ENCODE assay signal across 11 mouse cellular contexts in genomic region chr1:74282896-74283625, GRCm38 (mm10). TPM values are rescaled to one million over a fixed set of nuclear protein-coding genes. Genes with fewer than 3 reads are reported as not detected.
DNase-seq lines count a peak whose midpoint lies in the region; ATAC-seq and TF ChIP-seq lines count a peak whose summit lies in the region.
"Had no signal": no experiment of that assay in that cellular context is flagged by ENCODE, and none has a peak within 500 bp of the region (broad histone marks: within the 10 kb centered on the region; RNA-seq: fewer than 3 reads in every experiment).

No protein-coding gene starts in this region.

- DNase-seq in hindbrain, embryonic 10.5 days (ENCODE audit: low spot score) = no peak
- no peak for DNase-seq in hindbrain, embryonic 11.5 days (ENCODE audit: low spot score)
- DNase-seq in limb, embryonic 14.5 days (ENCODE audit: low spot score) = no peak
- no peak for DNase-seq in left cerebral cortex, postnatal 25 days (ENCODE audit: low spot score in 2 of 2)
- no peak for DNase-seq in right cerebral cortex, postnatal 36 days (ENCODE audit: low spot score in 2 of 2)
- DNase-seq in B cell, adult 2 months = no peak
- DNase-seq: adrenal gland, adult 8-10 months had no signal

- ATAC-seq in hindbrain, embryonic 11.5 days (ENCODE audit: low FRiP score) = no peak
- ATAC-seq in embryonic facial prominence, embryonic 13.5 days (ENCODE audit: insufficient number of reproducible peaks, insufficient read depth, low FRiP score, low TSS enrichment, low read depth) = no peak
- ATAC-seq in limb, embryonic 14.5 days (ENCODE audit: low FRiP score, low read depth) = no peak

- no peaks in the 10 kb centered on the region for H3K9me3 ChIP-seq in hindbrain, embryonic 10.5 days
- no peaks in the 10 kb centered on the region for H3K9me3 ChIP-seq in hindbrain, embryonic 11.5 days (ENCODE audit: control insufficient read depth, low read length)
- H3K9me3 ChIP-seq in E14TG2a.4 (ENCODE audit: low read length) = no peaks in the 10 kb centered on the region
- H3K9me3 ChIP-seq in embryonic facial prominence, embryonic 13.5 days = no peaks in the 10 kb centered on the region
- no peaks in the 10 kb centered on the region for H3K9me3 ChIP-seq in limb, embryonic 14.5 days (ENCODE audit: control insufficient read depth, low read length)
- H3K9me3 ChIP-seq: G1E; heart, embryonic 15.5 days had no signal

- TF ChIP-seq CTCF in E14TG2a.4 (conservative IDR thresholded peaks at IDR 0.05; ENCODE audit: low read length) = no peak

- H3K36me3 ChIP-seq in hindbrain, embryonic 10.5 days = peaks cover 50% of the 10 kb centered on the region
- no peaks in the 10 kb centered on the region for H3K36me3 ChIP-seq in hindbrain, embryonic 11.5 days (ENCODE audit: control insufficient read depth, insufficient read depth, low read length)
- peaks cover 69% of the 10 kb centered on the region for H3K36me3 ChIP-seq in E14TG2a.4 (ENCODE audit: insufficient read depth, low read length)
- H3K36me3 ChIP-seq in embryonic facial prominence, embryonic 13.5 days = peaks cover 55% of the 10 kb centered on the region
- peaks cover 43% of the 10 kb centered on the region for H3K36me3 ChIP-seq in limb, embryonic 14.5 days (ENCODE audit: control insufficient read depth, insufficient read depth, low read length)

- H3K9ac ChIP-seq in hindbrain, embryonic 11.5 days (ENCODE audit: low read depth, low read length) = no peak overlapping the region
- no peak overlapping the region for H3K9ac ChIP-seq in embryonic facial prominence, embryonic 13.5 days
- 0 out of 2 replicates have a peak overlapping the region, but pooled peaks have one; percentile 4 for H3K9ac ChIP-seq in limb, embryonic 14.5 days (ENCODE audit: low read depth, low read length, severe bottlenecking)

- H3K27ac ChIP-seq in hindbrain, embryonic 10.5 days = no peak overlapping the region
- H3K27ac ChIP-seq in hindbrain, embryonic 11.5 days (ENCODE audit: low read depth, low read length) = no peak overlapping the region
- H3K27ac ChIP-seq in embryonic facial prominence, embryonic 13.5 days = no peak overlapping the region
- no peak overlapping the region for H3K27ac ChIP-seq in limb, embryonic 14.5 days (replicated peaks; ENCODE audit: low read depth, low read length)

- WGBS in hindbrain, embryonic 10.5 days = 89% methylated on average over 10 of the region's 10 CpGs
- WGBS in hindbrain, embryonic 11.5 days = 91% methylated on average over 10 of the region's 10 CpGs
- 88% methylated on average over 10 of the region's 10 CpGs for WGBS in embryonic facial prominence, embryonic 13.5 days
- WGBS in limb, embryonic 14.5 days = 93% methylated on average over 10 of the region's 10 CpGs

- H3K4me2 ChIP-seq in hindbrain, embryonic 11.5 days (replicated peaks; ENCODE audit: low read depth, low read length) = no peak overlapping the region
- peak overlapping the region; percentile 89 for H3K4me2 ChIP-seq in embryonic facial prominence, embryonic 13.5 days
- H3K4me2 ChIP-seq in limb, embryonic 14.5 days (replicated peaks; ENCODE audit: low read depth, low read length, severe bottlenecking) = no peak overlapping the region

- peaks cover 37% of the 10 kb centered on the region for H3K4me1 ChIP-seq in hindbrain, embryonic 10.5 days (replicated peaks)
- H3K4me1 ChIP-seq in hindbrain, embryonic 11.5 days (replicated peaks; ENCODE audit: control insufficient read depth, insufficient read depth, low read length) = 0 out of 2 replicates have a peak, but pooled peaks cover 8% of the 10 kb centered on the region
- peaks cover 79% of the 10 kb centered on the region for H3K4me1 ChIP-seq in E14TG2a.4 (replicated peaks; ENCODE audit: low read depth, low read length)
- peaks cover 25% of the 10 kb centered on the region for H3K4me1 ChIP-seq in embryonic facial prominence, embryonic 13.5 days
- H3K4me1 ChIP-seq in limb, embryonic 14.5 days (ENCODE audit: control insufficient read depth, insufficient read depth, low read length) = peaks cover 9% of the 10 kb centered on the region

- TF ChIP-seq POLR2A in limb, embryonic 14.5 days (IDR thresholded peaks at IDR 0.05; ENCODE audit: borderline replicate concordance, extremely low read depth, insufficient read depth, insufficient read length) = no peak

- intact Hi-C loops in left cerebral cortex, postnatal 25 days (cut with DNase I) = no loop called here

- H3K4me3 ChIP-seq in hindbrain, embryonic 10.5 days = peak overlapping the region; percentile 13; the same call in 1 of the 2 replicates
- no peak overlapping the region for H3K4me3 ChIP-seq in hindbrain, embryonic 11.5 days (ENCODE audit: low read depth, low read length)
- H3K4me3 ChIP-seq in E14TG2a.4 (replicated peaks; ENCODE audit: low read length) = 0 out of 2 replicates have a peak overlapping the region, but pooled peaks have one; percentile 29
- H3K4me3 ChIP-seq in embryonic facial prominence, embryonic 13.5 days = no peak overlapping the region
- H3K4me3 ChIP-seq in limb, embryonic 14.5 days (replicated peaks; ENCODE audit: low read length) = no peak overlapping the region

- no peaks in the 10 kb centered on the region for H3K27me3 ChIP-seq in hindbrain, embryonic 10.5 days (ENCODE audit: insufficient read depth, poor library complexity, severe bottlenecking)
- H3K27me3 ChIP-seq in hindbrain, embryonic 11.5 days (ENCODE audit: control insufficient read depth, insufficient read depth, low read length) = no peaks in the 10 kb centered on the region
- no peaks in the 10 kb centered on the region for H3K27me3 ChIP-seq in E14TG2a.4 (ENCODE audit: insufficient read depth, low read length)
- H3K27me3 ChIP-seq in embryonic facial prominence, embryonic 13.5 days = no peaks in the 10 kb centered on the region
- no peaks in the 10 kb centered on the region for H3K27me3 ChIP-seq in limb, embryonic 14.5 days (ENCODE audit: control insufficient read depth, insufficient read depth, low read length)
- H3K27me3 ChIP-seq: heart, embryonic 15.5 days had no signal

RNA-seq across cellular contexts. Expression of gene Aamp, which starts 1.5 kb away (rescaled TPM):
- polyA plus RNA-seq in hindbrain, embryonic 10.5 days (2016; fragmentation: Nextera tagmentation; extraction: Ambion mirVana) = 238 and 248 TPM in 2 replicates
- 189 and 198 TPM in 2 replicates for polyA plus RNA-seq in hindbrain, embryonic 11.5 days (2014; fragmentation: Nextera tagmentation; extraction: Ambion mirVana)
- polyA plus RNA-seq in embryonic facial prominence, embryonic 13.5 days (2015; fragmentation: Nextera tagmentation; extraction: Ambion mirVana) = 224 and 225 TPM in 2 replicates
- polyA plus RNA-seq in limb, embryonic 14.5 days (2012; rRNA removed) = 174 and 181 TPM in 2 replicates
- polyA plus RNA-seq in limb, embryonic 14.5 days (2014; fragmentation: Nextera tagmentation; extraction: Ambion mirVana) = 228 and 238 TPM in 2 replicates
- total RNA-seq in left cerebral cortex, postnatal 25 days (2021) = 100 to 1,000 TPM; 137 to 139 TPM

RNA-seq across cellular contexts. Expression of gene Pnkd, which starts 1.7 kb away (rescaled TPM):
- 111 and 120 TPM in 2 replicates for polyA plus RNA-seq in hindbrain, embryonic 10.5 days (2016; fragmentation: Nextera tagmentation; extraction: Ambion mirVana)
- 85.4 and 99.4 TPM in 2 replicates for polyA plus RNA-seq in hindbrain, embryonic 11.5 days (2014; fragmentation: Nextera tagmentation; extraction: Ambion mirVana)
- 95.1 and 112 TPM in 2 replicates for polyA plus RNA-seq in embryonic facial prominence, embryonic 13.5 days (2015; fragmentation: Nextera tagmentation; extraction: Ambion mirVana)
- polyA plus RNA-seq in limb, embryonic 14.5 days (2012; rRNA removed) = 63.9 and 70.7 TPM in 2 replicates
- polyA plus RNA-seq in limb, embryonic 14.5 days (2014; fragmentation: Nextera tagmentation; extraction: Ambion mirVana) = 124 and 129 TPM in 2 replicates
- 100 to 1,000 TPM; 151 to 152 TPM for total RNA-seq in left cerebral cortex, postnatal 25 days (2021)

RNA-seq across cellular contexts. Expression of gene Gpbar1, which starts 4.7 kb away (rescaled TPM):
- polyA plus RNA-seq in hindbrain, embryonic 10.5 days (2016; fragmentation: Nextera tagmentation; extraction: Ambion mirVana) = 0.15 and 0.24 TPM in 2 replicates
- 0.32 TPM in 1 of 2 replicates, not detected in the other for polyA plus RNA-seq in hindbrain, embryonic 11.5 days (2014; fragmentation: Nextera tagmentation; extraction: Ambion mirVana)
- polyA plus RNA-seq in embryonic facial prominence, embryonic 13.5 days (2015; fragmentation: Nextera tagmentation; extraction: Ambion mirVana) = 0.20 and 0.33 TPM in 2 replicates
- polyA plus RNA-seq in limb, embryonic 14.5 days (2012; rRNA removed) = not detected in 2 replicates
- 0.25 and 0.34 TPM in 2 replicates for polyA plus RNA-seq in limb, embryonic 14.5 days (2014; fragmentation: Nextera tagmentation; extraction: Ambion mirVana)
- total RNA-seq in left cerebral cortex, postnatal 25 days (2021) = not detected
- total RNA-seq: adrenal gland, adult 8-10 months had no signal
- polyA plus RNA-seq: G1E had no signal

RNA-seq across cellular contexts. Expression of gene Tmbim1, which starts 22.4 kb away (rescaled TPM):
- polyA plus RNA-seq in hindbrain, embryonic 10.5 days (2016; fragmentation: Nextera tagmentation; extraction: Ambion mirVana) = 11.6 and 12.6 TPM in 2 replicates
- polyA plus RNA-seq in hindbrain, embryonic 11.5 days (2014; fragmentation: Nextera tagmentation; extraction: Ambion mirVana) = 8.6 and 9.1 TPM in 2 replicates
- 28.4 and 29.4 TPM in 2 replicates for polyA plus RNA-seq in embryonic facial prominence, embryonic 13.5 days (2015; fragmentation: Nextera tagmentation; extraction: Ambion mirVana)
- 48.0 and 102 TPM in 2 replicates for polyA plus RNA-seq in limb, embryonic 14.5 days (2012; rRNA removed)
- 37.7 and 41.7 TPM in 2 replicates for polyA plus RNA-seq in limb, embryonic 14.5 days (2014; fragmentation: Nextera tagmentation; extraction: Ambion mirVana)
- 10 to 100 TPM; 21.8 to 22.9 TPM for total RNA-seq in left cerebral cortex, postnatal 25 days (2021)

RNA-seq across cellular contexts. Expression of gene Arpc2, which starts 47.2 kb away (rescaled TPM):
- polyA plus RNA-seq in hindbrain, embryonic 10.5 days (2016; fragmentation: Nextera tagmentation; extraction: Ambion mirVana) = 352 and 355 TPM in 2 replicates
- 325 and 330 TPM in 2 replicates for polyA plus RNA-seq in hindbrain, embryonic 11.5 days (2014; fragmentation: Nextera tagmentation; extraction: Ambion mirVana)
- 400 and 419 TPM in 2 replicates for polyA plus RNA-seq in embryonic facial prominence, embryonic 13.5 days (2015; fragmentation: Nextera tagmentation; extraction: Ambion mirVana)
- polyA plus RNA-seq in limb, embryonic 14.5 days (2012; rRNA removed) = 193 and 230 TPM in 2 replicates
- 344 and 345 TPM in 2 replicates for polyA plus RNA-seq in limb, embryonic 14.5 days (2014; fragmentation: Nextera tagmentation; extraction: Ambion mirVana)
- 100 to 1,000 TPM; 266 to 287 TPM for total RNA-seq in left cerebral cortex, postnatal 25 days (2021)

Comparison
In these comparisons a context has a peak if more than half of its experiments do, and no peak if none do; other contexts are left out.
1. H3K4me3 ChIP-seq: peak in hindbrain, embryonic 10.5 days (single experiment) and E14TG2a.4 (single experiment); none in hindbrain, embryonic 11.5 days (single experiment), embryonic facial prominence, embryonic 13.5 days (single experiment) and limb, embryonic 14.5 days (single experiment).